Mouse (Mus musculus): Measurements from ENCODE around the gene Tshb. TPM values are rescaled to one million over a fixed set of nuclear protein-coding genes. Genes with fewer than 3 reads are reported as not detected.
A peak's percentile ranks its signal among the peaks of the same experiment; 100 is the strongest.

The Tshb gene
- polyA plus RNA-seq, 1 experiment from 2014 or later = 0.09 TPM

DNA sequence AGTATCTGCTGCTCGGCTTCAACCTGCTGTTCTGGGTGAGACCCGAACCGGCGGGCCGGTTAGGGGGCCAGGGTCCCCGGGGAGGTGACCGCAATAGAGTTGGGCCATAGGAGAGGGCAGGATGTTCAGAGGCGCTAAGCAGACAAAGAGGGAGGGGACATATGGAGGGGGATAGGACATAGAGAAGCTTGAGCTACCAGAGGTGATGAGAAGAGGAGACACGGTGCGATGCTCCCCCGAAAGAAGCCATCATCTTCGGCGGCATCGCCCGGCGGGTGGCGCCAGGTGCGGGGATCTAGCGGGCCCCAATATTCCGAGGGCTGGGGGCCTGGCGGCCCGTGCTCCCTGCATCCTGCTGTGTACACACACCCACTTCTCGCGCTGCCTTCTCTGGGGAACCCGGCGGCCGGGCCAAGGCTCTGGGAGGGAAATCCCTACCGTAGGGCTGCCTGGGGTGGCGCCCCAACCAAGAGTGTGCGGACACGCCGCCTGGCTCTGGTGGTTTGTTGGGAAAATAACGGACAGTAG lies 47.4 kb downstream of the Tshb start:
- peak; percentile 68; the same call in 1 of the 2 replicates for ATAC-seq (ENCODE audit: insufficient read depth, low FRiP score)
- H3K27ac ChIP-seq (ENCODE audit: low read length) = peak overlapping the region; percentile 93
- peak overlapping the region; percentile 81 for H3K4me3 ChIP-seq (replicated peaks; ENCODE audit: low read length)
- under 1% methylated on average over 33 of the region's 33 CpGs for WGBS
- H3K4me2 ChIP-seq (ENCODE audit: low read depth, low read length) = peak overlapping the region; percentile 91
- 0 out of 2 replicates have a peak, but pooled peaks cover 2% of the 10 kb centered on the region for H3K27me3 ChIP-seq (ENCODE audit: control insufficient read depth, insufficient read depth, low read length)
- H3K9ac ChIP-seq (ENCODE audit: low read length) = peak overlapping the region; percentile 87
- no peaks in the 10 kb centered on the region for H3K36me3 ChIP-seq (ENCODE audit: control insufficient read depth, insufficient read depth, low read length)
- peaks cover 22% of the 10 kb centered on the region for H3K4me1 ChIP-seq (ENCODE audit: control insufficient read depth, insufficient read depth, low read length)
- H3K9me3 ChIP-seq (replicated peaks; ENCODE audit: control insufficient read depth, low read length) = no peaks in the 10 kb centered on the region

DNA sequence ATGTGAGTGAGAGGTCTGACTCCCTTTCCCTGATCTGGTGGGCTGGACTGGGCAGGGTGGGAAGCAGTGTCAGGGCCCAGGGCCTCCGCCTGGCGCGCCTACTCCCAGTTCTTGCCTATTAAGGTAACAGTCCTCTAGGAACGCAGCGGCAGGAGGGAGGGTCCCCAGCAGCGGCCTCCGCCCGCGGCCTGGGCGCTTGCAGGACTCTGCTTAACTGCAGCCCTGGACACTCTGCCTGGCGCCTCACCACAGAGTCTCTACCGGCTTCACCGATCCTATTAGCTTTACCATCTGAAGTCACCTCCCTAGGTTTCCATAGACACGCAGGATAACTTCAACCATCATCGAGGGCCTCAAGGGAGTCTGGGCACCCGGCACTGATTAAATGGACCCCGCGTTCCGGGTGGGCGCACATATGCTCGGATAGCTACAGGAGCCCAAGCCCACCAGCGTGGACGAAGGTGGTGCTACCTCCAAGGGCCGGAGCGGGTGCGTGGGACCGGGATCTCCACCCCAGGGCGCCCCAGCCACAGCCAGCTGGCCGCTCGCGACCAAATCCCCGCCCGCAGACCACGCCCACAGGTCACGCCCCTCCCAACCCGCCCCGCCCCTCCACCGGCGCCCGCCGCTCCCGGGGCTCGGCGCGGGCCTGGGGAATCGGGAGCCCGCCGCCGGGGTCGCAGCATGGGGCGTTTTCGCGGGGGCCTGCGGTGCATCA lies 48.0 kb downstream of the Tshb start, which contains the start of gene Tspan2:
Gene Tspan2 (plus strand): TSS at position 217 of the 718 bp plus-strand sequence.
- peak within 1 kb of the TSS; percentile 81 for H3K4me3 ChIP-seq (replicated peaks; ENCODE audit: low read length)
- no peaks in the 10 kb centered on the region for H3K9me3 ChIP-seq (replicated peaks; ENCODE audit: control insufficient read depth, low read length)
- no peaks in the 10 kb centered on the region for H3K36me3 ChIP-seq (ENCODE audit: control insufficient read depth, insufficient read depth, low read length)
- peak within 1 kb of the TSS; percentile 91 for H3K4me2 ChIP-seq (ENCODE audit: low read depth, low read length)
- H3K27ac ChIP-seq (ENCODE audit: low read length) = peak within 1 kb of the TSS; percentile 93
- 0 out of 2 replicates have a peak, but pooled peaks cover 2% of the 10 kb centered on the region for H3K27me3 ChIP-seq (ENCODE audit: control insufficient read depth, insufficient read depth, low read length)
- peaks cover 22% of the 10 kb centered on the region for H3K4me1 ChIP-seq (ENCODE audit: control insufficient read depth, insufficient read depth, low read length)
- 2% methylated on average over 52 of the region's 54 CpGs for whole genome bisulfite sequencing
- H3K9ac ChIP-seq (ENCODE audit: low read length) = peak within 1 kb of the TSS; percentile 87
- peak; percentile 87 for ATAC-seq (ENCODE audit: insufficient read depth, low FRiP score)

DNA sequence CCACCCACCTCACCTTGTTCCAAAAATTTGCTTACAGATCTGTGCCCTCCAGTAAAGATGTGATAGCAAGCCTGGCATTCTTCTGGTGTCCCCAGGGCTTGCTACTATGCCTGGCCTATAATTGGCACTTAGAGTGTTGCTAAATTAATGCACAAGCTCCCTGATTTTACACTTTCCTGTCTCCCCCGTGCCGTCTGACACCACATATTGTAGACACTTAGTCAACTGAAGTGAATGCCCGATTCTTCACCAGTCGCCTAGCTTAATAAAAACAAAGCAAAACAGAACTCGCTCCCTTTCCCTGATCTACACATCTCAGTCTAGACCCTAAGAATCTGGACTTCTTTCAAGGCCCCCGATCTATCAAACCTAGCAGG lies 48.6 kb downstream of the Tshb start:
- WGBS = 30% methylated on average over 6 of the region's 6 CpGs
- Histone ChIP-seq H3K4me2 (ENCODE audit: low read depth, low read length) (peak overlapping the region; percentile 91), H3K27me3 (ENCODE audit: control insufficient read depth, insufficient read depth, low read length) (0 out of 2 replicates have a peak, but pooled peaks cover 2% of the 10 kb centered on the region), H3K27ac (ENCODE audit: low read length) (peak overlapping the region; percentile 93), H3K9ac (ENCODE audit: low read length) (peak overlapping the region; percentile 87), H3K36me3 (ENCODE audit: control insufficient read depth, insufficient read depth, low read length) (no peaks in the 10 kb centered on the region), H3K9me3 (replicated peaks; ENCODE audit: control insufficient read depth, low read length) (no peaks in the 10 kb centered on the region), H3K4me1 (ENCODE audit: control insufficient read depth, insufficient read depth, low read length) (peaks cover 19% of the 10 kb centered on the region), H3K4me3 (replicated peaks; ENCODE audit: low read length) (peak overlapping the region; percentile 81)
- ATAC-seq (ENCODE audit: insufficient read depth, low FRiP score) = no peak

DNA sequence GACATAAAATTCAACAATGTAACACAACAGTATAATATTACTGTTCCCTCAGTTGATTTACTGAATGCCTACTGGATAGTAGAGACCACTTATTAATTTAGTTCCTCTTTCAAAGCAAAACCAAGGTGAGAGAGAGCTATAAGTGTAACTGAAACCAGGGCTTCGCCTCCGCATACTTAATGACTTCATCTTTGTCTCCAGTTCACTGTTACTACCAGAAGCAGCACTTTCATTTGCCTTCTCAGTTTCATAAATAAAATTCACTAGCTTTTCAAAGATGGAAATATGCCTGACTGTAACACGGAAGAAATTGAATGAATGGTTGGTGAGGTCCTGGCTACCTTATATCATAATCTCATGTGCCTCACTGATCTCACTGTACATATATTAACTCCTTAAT lies 49.5 kb downstream of the Tshb start:
- peaks cover 16% of the 10 kb centered on the region for H3K4me1 ChIP-seq (ENCODE audit: control insufficient read depth, insufficient read depth, low read length)
- no peaks in the 10 kb centered on the region for H3K9me3 ChIP-seq (replicated peaks; ENCODE audit: control insufficient read depth, low read length)
- 86% methylated on average over 3 of the region's 3 CpGs for WGBS
- H3K4me2 ChIP-seq (ENCODE audit: low read depth, low read length) = no peak overlapping the region
- no peak overlapping the region for H3K9ac ChIP-seq (ENCODE audit: low read length)
- no peak for ATAC-seq (ENCODE audit: insufficient read depth, low FRiP score)
- 0 out of 2 replicates have a peak, but pooled peaks cover 2% of the 10 kb centered on the region for H3K27me3 ChIP-seq (ENCODE audit: control insufficient read depth, insufficient read depth, low read length)
- H3K27ac ChIP-seq (ENCODE audit: low read length) = no peak overlapping the region
- H3K4me3 ChIP-seq (replicated peaks; ENCODE audit: low read length) = no peak overlapping the region
- no peaks in the 10 kb centered on the region for H3K36me3 ChIP-seq (ENCODE audit: control insufficient read depth, insufficient read depth, low read length)

DNA sequence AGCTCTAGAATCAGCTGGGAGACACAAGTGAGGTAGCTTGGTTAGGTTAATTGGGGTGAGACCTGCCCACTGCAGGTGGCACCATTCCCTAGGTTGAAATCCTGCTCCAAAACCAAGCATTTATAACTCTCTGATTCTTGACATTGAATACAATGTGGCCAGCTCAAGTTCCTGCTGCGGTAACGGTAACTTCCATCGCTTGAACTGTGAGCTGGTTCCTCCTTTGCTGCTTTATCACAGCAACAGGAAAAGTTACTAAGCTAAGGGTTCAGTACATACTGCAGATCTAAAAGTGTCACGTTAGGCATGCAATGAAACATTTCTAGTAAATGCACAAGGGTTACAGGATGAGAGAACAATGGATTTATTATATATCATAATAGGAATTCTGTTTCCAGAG lies 49.9 kb downstream of the Tshb start:
- Histone ChIP-seq H3K4me1 (ENCODE audit: control insufficient read depth, insufficient read depth, low read length) (peaks cover 12% of the 10 kb centered on the region; the same call in 1 of the 2 replicates), H3K9ac (ENCODE audit: low read length) (no peak overlapping the region), H3K9me3 (replicated peaks; ENCODE audit: control insufficient read depth, low read length) (no peaks in the 10 kb centered on the region), H3K27me3 (ENCODE audit: control insufficient read depth, insufficient read depth, low read length) (0 out of 2 replicates have a peak, but pooled peaks cover 2% of the 10 kb centered on the region), H3K27ac (ENCODE audit: low read length) (no peak overlapping the region), H3K4me2 (ENCODE audit: low read depth, low read length) (no peak overlapping the region), H3K4me3 (replicated peaks; ENCODE audit: low read length) (no peak overlapping the region), H3K36me3 (ENCODE audit: control insufficient read depth, insufficient read depth, low read length) (no peaks in the 10 kb centered on the region)
- no peak for ATAC-seq (ENCODE audit: insufficient read depth, low FRiP score)
- WGBS = 70% methylated on average over 4 of the region's 4 CpGs

DNA sequence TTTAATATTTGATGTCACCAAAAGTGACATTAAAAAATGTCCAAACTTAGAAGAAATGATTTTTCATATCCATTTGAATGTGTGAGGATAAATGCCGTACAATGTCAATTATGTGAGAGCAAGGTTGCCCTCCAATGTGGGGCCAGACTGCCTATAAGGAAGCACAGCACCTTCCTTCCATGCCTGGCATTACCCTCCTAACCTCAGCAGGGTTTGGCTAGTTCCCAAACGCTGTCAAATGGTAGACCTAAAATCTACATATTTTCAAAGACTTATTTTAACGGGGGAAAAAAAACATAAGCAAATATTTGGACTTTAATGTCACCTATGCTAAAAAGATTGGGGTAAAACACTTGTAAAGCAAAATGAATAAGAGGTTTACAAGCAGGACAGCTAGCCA lies 51.4 kb downstream of the Tshb start:
- 68% methylated on average over 3 of the region's 3 CpGs for WGBS
- Histone ChIP-seq H3K27ac (ENCODE audit: low read length) (no peak overlapping the region), H3K4me2 (ENCODE audit: low read depth, low read length) (no peak overlapping the region), H3K4me1 (ENCODE audit: control insufficient read depth, insufficient read depth, low read length) (peaks cover 8% of the 10 kb centered on the region; the same call in 1 of the 2 replicates), H3K36me3 (ENCODE audit: control insufficient read depth, insufficient read depth, low read length) (no peaks in the 10 kb centered on the region), H3K9ac (ENCODE audit: low read length) (no peak overlapping the region), H3K27me3 (ENCODE audit: control insufficient read depth, insufficient read depth, low read length) (0 out of 2 replicates have a peak, but pooled peaks cover 2% of the 10 kb centered on the region), H3K9me3 (replicated peaks; ENCODE audit: control insufficient read depth, low read length) (no peaks in the 10 kb centered on the region), H3K4me3 (replicated peaks; ENCODE audit: low read length) (no peak overlapping the region)
- no peak for ATAC-seq (ENCODE audit: insufficient read depth, low FRiP score)

DNA sequence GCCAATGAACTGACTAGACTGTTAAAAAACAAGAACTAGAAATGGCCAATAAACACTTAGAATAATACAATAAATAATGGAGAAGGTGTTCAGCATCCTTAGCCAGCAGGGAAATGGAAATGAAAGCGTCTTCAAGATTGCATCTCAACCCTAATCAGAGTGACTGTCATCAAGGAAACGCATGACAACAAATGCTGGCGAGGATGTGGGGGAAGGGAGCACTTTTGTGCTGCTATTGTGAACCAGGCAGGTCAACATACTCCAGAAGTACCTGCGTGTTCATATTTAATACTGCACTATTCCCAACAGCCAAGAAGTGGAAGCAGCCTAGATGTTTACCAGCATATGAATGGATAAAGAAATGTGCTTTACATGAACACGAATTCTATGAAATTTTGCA lies 53.1 kb downstream of the Tshb start:
- H3K4me3 ChIP-seq (replicated peaks; ENCODE audit: low read length) = no peak overlapping the region
- no peaks in the 10 kb centered on the region for H3K9me3 ChIP-seq (replicated peaks; ENCODE audit: control insufficient read depth, low read length)
- no peak overlapping the region for H3K27ac ChIP-seq (ENCODE audit: low read length)
- H3K4me2 ChIP-seq (ENCODE audit: low read depth, low read length) = no peak overlapping the region
- no peaks in the 10 kb centered on the region for H3K27me3 ChIP-seq (ENCODE audit: control insufficient read depth, insufficient read depth, low read length)
- 47% methylated on average over 5 of the region's 5 CpGs for WGBS
- H3K4me1 ChIP-seq (ENCODE audit: control insufficient read depth, insufficient read depth, low read length) = peaks cover 6% of the 10 kb centered on the region; the same call in 1 of the 2 replicates
- ATAC-seq (ENCODE audit: insufficient read depth, low FRiP score) = no peak
- H3K36me3 ChIP-seq (ENCODE audit: control insufficient read depth, insufficient read depth, low read length) = no peaks in the 10 kb centered on the region
- H3K9ac ChIP-seq (ENCODE audit: low read length) = no peak overlapping the region

Other genes with a start within 250 kb of the Tshb start
- 26.3 and 29.5 TPM in 2 replicates for gene Tspan2, start 48.2 kb downstream of the Tshb start, polyA plus RNA-seq (2015; fragmentation: Nextera tagmentation; extraction: Ambion mirVana)
- gene Sycp1, start 153.4 kb upstream of the Tshb start, polyA plus RNA-seq (2015; fragmentation: Nextera tagmentation; extraction: Ambion mirVana) = not detected in 2 replicates
- 0.10 TPM in 2 replicates for gene Nr1h5, start 181.4 kb upstream of the Tshb start, polyA plus RNA-seq (2015; fragmentation: Nextera tagmentation; extraction: Ambion mirVana)
- gene Sike1, start 213.0 kb upstream of the Tshb start, polyA plus RNA-seq (2015; fragmentation: Nextera tagmentation; extraction: Ambion mirVana) = 43.3 and 56.9 TPM in 2 replicates
- 312 and 315 TPM in 2 replicates for gene Csde1, start 237.7 kb upstream of the Tshb start, polyA plus RNA-seq (2015; fragmentation: Nextera tagmentation; extraction: Ambion mirVana)